Mouse (Mus musculus) large intestine, adult 2 months (tissue): ENCODE data around the gene Xndc1. TPM values are rescaled to one million over a fixed set of nuclear protein-coding genes. Genes with fewer than 3 reads are reported as not detected.

Source experiments
- DNase-seq: peaks from one replicate; pipeline ENCODE4 v3.0.0-alpha.2; 2012; ENCODE audit warnings: low read depth, low spot score
- WGBS: fragments of 180-500 bp; shearing (Covaris S2); methylation state at CpG from one replicate; pipeline ENCODE4 v1.1.7; 2018; 5-methylcytosine and 5-hydroxymethylcytosine counted together
- polyA plus RNA-seq: library from polyadenylated mRNA; depleted of rRNA; stranded (reverse); fragments of >200 nt; gene quantifications from 2 replicates; pipeline ENCODE4 v1.2.3, GENCODE M21; 2012; rRNA removed

The Xndc1 gene
- polyA plus RNA-seq, 1 experiment, result 14.3 TPM

- no peak for DNase-seq
- WGBS, result 94% methylated on average over 10 of the region's 10 CpGs
These were observed 55.0 kb downstream of the Xndc1 start for GRCm38 (mm10) chr7:102120326-102120725.

GRCm38 (mm10) chr7:102132395-102132794, 67.1 kb downstream of the Xndc1 start:
- 83% methylated on average over 4 of the region's 4 CpGs for WGBS
- DNase-seq, result no peak

Other genes starting within 250 kb of the Xndc1 start
- gene Phox2a, start 247.2 kb upstream of the Xndc1 start, polyA plus RNA-seq, result 0.41 and 0.45 TPM in 2 replicates
- gene Inppl1, start 227.3 kb upstream of the Xndc1 start, polyA plus RNA-seq, result 54.1 and 73.6 TPM in 2 replicates
- 2.8 and 5.6 TPM in 2 replicates for gene Folr2, start 208.3 kb upstream of the Xndc1 start, polyA plus RNA-seq
- gene Anapc15, start 201.8 kb upstream of the Xndc1 start, polyA plus RNA-seq, result 46.4 and 67.7 TPM in 2 replicates
- gene Folr1, start 194.7 kb upstream of the Xndc1 start, polyA plus RNA-seq, result 1.3 and 2.8 TPM in 2 replicates
- 185 and 198 TPM in 2 replicates for gene Lamtor1, start 159.6 kb upstream of the Xndc1 start, polyA plus RNA-seq
- 0.11 and 0.14 TPM in 2 replicates for gene Tomt, start 159.2 kb upstream of the Xndc1 start, polyA plus RNA-seq
- gene Lrrc51, start 131.6 kb upstream of the Xndc1 start, polyA plus RNA-seq, result 6.3 and 6.8 TPM in 2 replicates
- gene Numa1, start 131.4 kb upstream of the Xndc1 start, polyA plus RNA-seq, result 44.7 and 56.1 TPM in 2 replicates
- gene Il18bp, start 46.8 kb upstream of the Xndc1 start, polyA plus RNA-seq, result 25.7 and 49.6 TPM in 2 replicates
- gene Rnf121, start within 50 bp of the Xndc1 start, polyA plus RNA-seq, result 39.9 and 70.6 TPM in 2 replicates
- 1.5 and 2.2 TPM in 2 replicates for gene Xntrpc, start 202 bp downstream of the Xndc1 start, polyA plus RNA-seq
- gene Trpc2, start 17.6 kb downstream of the Xndc1 start, polyA plus RNA-seq, result not detected in 2 replicates
- gene Art1, start 36.2 kb downstream of the Xndc1 start, polyA plus RNA-seq, result 0.09 TPM in 1 of 2 replicates, not detected in the other
- gene Art5, start 44.0 kb downstream of the Xndc1 start, polyA plus RNA-seq, result 0.24 and 0.29 TPM in 2 replicates
- gene Chrna10, start 51.3 kb downstream of the Xndc1 start, polyA plus RNA-seq, result 0.26 and 0.60 TPM in 2 replicates
- 11.7 and 15.5 TPM in 2 replicates for gene Nup98, start 144.7 kb downstream of the Xndc1 start, polyA plus RNA-seq
- 48.3 and 64.8 TPM in 2 replicates for gene Pgap2, start 144.7 kb downstream of the Xndc1 start, polyA plus RNA-seq
- 104 and 114 TPM in 2 replicates for gene Rhog, start 190.5 kb downstream of the Xndc1 start, polyA plus RNA-seq
- gene Stim1, start 202.3 kb downstream of the Xndc1 start, polyA plus RNA-seq, result 21.6 and 25.3 TPM in 2 replicates